Comparison of ENCODE assay signal across 26 mouse cellular contexts in the genomic region with DNA sequence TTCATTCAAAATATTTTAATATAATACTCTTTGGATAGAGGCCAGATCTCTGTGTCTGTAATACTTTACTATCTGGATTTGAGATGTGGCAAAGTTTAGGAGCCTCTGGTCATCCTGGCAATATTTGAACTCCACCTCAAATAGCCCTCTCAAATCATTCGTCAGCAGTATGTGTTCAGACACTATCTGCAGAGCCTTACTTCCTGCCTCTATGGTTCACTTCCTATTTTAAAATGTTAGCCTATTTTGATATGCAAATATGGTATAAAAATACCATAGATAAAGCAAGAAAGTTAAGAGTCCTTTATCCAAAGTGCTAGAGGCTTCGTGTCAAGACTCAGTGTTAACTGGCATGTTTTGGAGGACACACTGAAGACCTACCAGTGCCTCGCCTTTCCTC.
DNase-seq lines count a peak whose midpoint lies in the region; ATAC-seq and TF ChIP-seq lines count a peak whose summit lies in the region.
"Had no signal": no experiment of that assay in that cellular context is flagged by ENCODE, and none has a peak within 500 bp of the region (broad histone marks: within the 10 kb centered on the region; RNA-seq: fewer than 3 reads in every experiment).

No protein-coding gene starts in this region.

- no peak overlapping the region for H3K4me3 ChIP-seq in MEL (ENCODE audit: control insufficient read depth in 1 of 2, insufficient read depth in 1 of 2, low read depth in 2 of 2, low read length in 2 of 2)
- H3K4me3 ChIP-seq in gastrocnemius, adult 2 months: no peak overlapping the region
- H3K4me3 ChIP-seq: embryonic facial prominence, embryonic 12.5 days; embryonic facial prominence, embryonic 15.5 days; heart, embryonic 10.5 days; heart, embryonic 13.5 days; hindbrain, embryonic 12.5 days; hindbrain, embryonic 15.5 days had no signal

- H3K27ac ChIP-seq in MEL (ENCODE audit: control insufficient read depth, low read depth, low read length): no peak overlapping the region
- H3K27ac ChIP-seq in gastrocnemius, adult 2 months: no peak overlapping the region
- H3K27ac ChIP-seq: embryonic facial prominence, embryonic 12.5 days; embryonic facial prominence, embryonic 15.5 days; heart, embryonic 10.5 days; heart, embryonic 13.5 days; hindbrain, embryonic 12.5 days; hindbrain, embryonic 15.5 days had no signal

- H3K36me3 ChIP-seq in MEL (ENCODE audit: control insufficient read depth in 1 of 2, insufficient read depth in 2 of 2, low read length in 2 of 2): no peaks in the 10 kb centered on the region; a peak in 1 of 4 replicates
- H3K36me3 ChIP-seq: embryonic facial prominence, embryonic 12.5 days; embryonic facial prominence, embryonic 15.5 days; heart, embryonic 10.5 days; heart, embryonic 13.5 days; hindbrain, embryonic 12.5 days; hindbrain, embryonic 15.5 days had no signal

- no peak overlapping the region for H3K9ac ChIP-seq in MEL (ENCODE audit: control insufficient read depth, low read depth, low read length, poor library complexity, severe bottlenecking)
- H3K9ac ChIP-seq: embryonic facial prominence, embryonic 12.5 days; embryonic facial prominence, embryonic 15.5 days; forebrain, postnatal 0 days; heart, embryonic 13.5 days; hindbrain, embryonic 12.5 days; hindbrain, embryonic 15.5 days had no signal

- ATAC-seq in granulocyte monocyte progenitor cell, adult 5-6 weeks (replicated peaks; ENCODE audit: poor library complexity, severe bottlenecking): peak; percentile 53
- ATAC-seq in megakaryocyte progenitor cell, adult 5-6 weeks (replicated peaks; ENCODE audit: poor library complexity): peak; percentile 74
- ATAC-seq: activated CD4-positive, CD25-positive, alpha-beta regulatory T cell, adult 4 months; forebrain, embryonic 14.5 days; forebrain, postnatal 0 days; intestine, postnatal 0 days had no signal

- TF ChIP-seq POLR2A in MEL (IDR thresholded peaks at IDR 0.05; ENCODE audit: control insufficient read depth in 1 of 2, insufficient read depth in 1 of 2, low read depth in 1 of 2, low read length in 2 of 2, poor library complexity in 1 of 2): no peak

- H3K79me2 ChIP-seq in MEL (ENCODE audit: control insufficient read depth, insufficient read depth, low read length, poor library complexity): no peaks in the 10 kb centered on the region

- DNase-seq in MEL (ENCODE audit: low read depth, low spot score): peak; percentile 8
- no peak for DNase-seq in frontal cortex, postnatal 36 days (ENCODE audit: low spot score in 2 of 2)
- no peak for DNase-seq in testis, postnatal 10 days (ENCODE audit: low spot score)
- no peak for DNase-seq in gastrocnemius, adult 2 months
- DNase-seq: adrenal gland, adult 8-10 months; adrenal gland, postnatal 25 days; cerebellum, adult 11-12 months; cerebellum, adult 8-10 months; cerebellum, postnatal 10 days; forebrain, postnatal 0 days; gastrocnemius, postnatal 10 days; gastrocnemius, postnatal 36 days; heart, adult 11 months; heart, postnatal 14 days; heart, postnatal 4 days had no signal

- intact Hi-C loops in gastrocnemius, adult 2 months (cut with DNase I): no loop called here

- no peak for TF ChIP-seq CTCF in MEL (IDR thresholded peaks at IDR 0.05 in 2 of 3, conservative IDR thresholded peaks at IDR 0.05 in 1 of 3; ENCODE audit: control insufficient read depth in 1 of 3, insufficient read depth in 1 of 3, low read depth in 2 of 3, low read length in 3 of 3, poor library complexity in 1 of 3, severe bottlenecking in 1 of 3)
- TF ChIP-seq CTCF in gastrocnemius, adult 2 months (IDR thresholded peaks at IDR 0.05): no peak

- TF ChIP-seq EP300 in MEL (IDR thresholded peaks at IDR 0.05; ENCODE audit: low read depth in 1 of 2, low read length in 2 of 2): 0 out of 4 replicates have a peak, but pooled peaks of 1 of the 2 experiments have one; percentile 11

- H3K27me3 ChIP-seq in MEL (ENCODE audit: control insufficient read depth in 1 of 2, insufficient read depth in 2 of 2, low read length in 2 of 2): no peaks in the 10 kb centered on the region
- H3K27me3 ChIP-seq: embryonic facial prominence, embryonic 12.5 days; embryonic facial prominence, embryonic 15.5 days; heart, embryonic 13.5 days; hindbrain, embryonic 12.5 days; hindbrain, embryonic 15.5 days had no signal

- H3K9me3 ChIP-seq in MEL (replicated peaks; ENCODE audit: insufficient read depth, low read length): no peaks in the 10 kb centered on the region
- H3K9me3 ChIP-seq: embryonic facial prominence, embryonic 12.5 days; embryonic facial prominence, embryonic 15.5 days; heart, embryonic 10.5 days; heart, embryonic 13.5 days; hindbrain, embryonic 12.5 days; hindbrain, embryonic 15.5 days had no signal

- TF ChIP-seq RAD21 in MEL (IDR thresholded peaks at IDR 0.05; ENCODE audit: low read depth, low read length): no peak

- H3K4me1 ChIP-seq in MEL (ENCODE audit: control insufficient read depth in 1 of 2, insufficient read depth in 2 of 2, low read length in 2 of 2): no peaks in the 10 kb centered on the region
- H3K4me1 ChIP-seq: embryonic facial prominence, embryonic 12.5 days; embryonic facial prominence, embryonic 15.5 days; heart, embryonic 10.5 days; heart, embryonic 13.5 days; hindbrain, embryonic 12.5 days; hindbrain, embryonic 15.5 days had no signal

TF ChIP-seq in MEL, 35 proteins besides CTCF, POLR2A, EP300 and RAD21:
- no peak for TF ChIP-seq HCFC1 (IDR thresholded peaks at IDR 0.05; ENCODE audit: low read depth, low read length)
- peak; percentile 31; the same call in 1 of the 2 replicates for TF ChIP-seq TCF12 (IDR thresholded peaks at IDR 0.05; ENCODE audit: low read depth, low read length)
- no peak for TF ChIP-seq JUND (IDR thresholded peaks at IDR 0.05; ENCODE audit: low read depth, low read length)
- TF ChIP-seq BHLHE40 (IDR thresholded peaks at IDR 0.05; ENCODE audit: borderline replicate concordance, low read depth, low read length): no peak
- peak; percentile 39; the same call in 1 of the 2 replicates for TF ChIP-seq GATA1 (IDR thresholded peaks at IDR 0.05; ENCODE audit: low read depth, low read length)
- TF ChIP-seq KAT2A (conservative IDR thresholded peaks at IDR 0.05; ENCODE audit: low read depth, low read length): no peak
TF ChIP-seq in MEL: peak in this region for 2.
